Mouse (Mus musculus) CD4-positive naive resting alpha-beta T cell, adult 76 days (primary cell): Measurements from ENCODE around the gene Gm21708. TPM values are rescaled to one million over a fixed set of nuclear protein-coding genes. Genes with fewer than 3 reads are reported as not detected.

ENCODE experiments used
- total RNA-seq: library from RNA; stranded (reverse); gene quantifications from one replicate; pipeline ENCODE4 v1.2.4, GENCODE M21; 2023

The Gm21708 gene
- total RNA-seq: not detected

GRCm38 (mm10) chrY:3410067-3410466, at the start of gene Gm21708, which contains the start of gene Gm21704:
Gene Gm21708 (minus strand): TSS chrY:3410167.
Gene Gm21704 (minus strand): TSS chrY:3410167.

Other genes with a start within 250 kb of the Gm21708 start
- not detected for gene Gm21677, start 103.7 kb downstream of the Gm21708 start, total RNA-seq
- gene Gm21693, start 64.8 kb downstream of the Gm21708 start, total RNA-seq: not detected
- gene Gm21704, start within 50 bp of the Gm21708 start, total RNA-seq: not detected